Comparison of ENCODE assay signal across 8 mouse cellular contexts in the genomic region with DNA sequence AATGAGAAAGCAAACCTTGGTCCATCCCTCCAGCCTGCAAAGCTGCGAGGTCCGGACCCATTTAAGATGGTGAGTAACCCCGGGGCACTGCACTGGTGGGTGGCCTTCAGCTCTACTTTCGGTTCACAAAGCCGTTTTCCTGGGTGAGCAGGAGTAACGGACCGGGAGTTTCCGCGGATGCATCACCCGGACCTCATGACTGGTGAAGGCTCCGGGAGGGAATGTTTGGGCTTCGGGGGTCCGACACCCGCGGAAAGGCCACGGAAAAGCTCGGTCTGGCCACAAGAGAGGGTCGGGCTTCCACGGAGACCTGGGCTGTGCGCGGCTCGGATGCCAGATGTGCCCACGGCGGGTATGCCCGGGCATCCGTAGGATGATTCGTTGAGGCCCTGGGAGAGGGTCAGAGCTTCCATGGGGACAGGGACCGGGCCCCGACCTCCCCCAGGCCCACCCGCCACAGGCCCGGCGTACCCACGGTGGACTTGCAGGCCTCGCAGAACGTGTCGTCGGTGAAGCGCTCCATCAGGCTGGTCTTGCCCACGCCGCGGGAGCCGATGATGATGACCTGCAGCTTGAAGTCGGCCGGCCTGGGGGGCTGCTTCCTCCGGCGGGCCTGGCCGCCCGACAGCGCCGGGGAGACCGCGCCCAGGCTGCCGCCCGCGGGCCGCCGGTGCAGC. TPM values are rescaled to one million over a fixed set of nuclear protein-coding genes. Genes with fewer than 3 reads are reported as not detected.
DNase-seq lines count a peak whose midpoint lies in the region; ATAC-seq and TF ChIP-seq lines count a peak whose summit lies in the region.

No protein-coding gene starts in this region.

- peaks cover 55% of the 10 kb centered on the region for H3K4me1 ChIP-seq in E14TG2a.4 (replicated peaks; ENCODE audit: low read depth, low read length)
- H3K4me1 ChIP-seq in heart, embryonic 13.5 days: peaks cover 25% of the 10 kb centered on the region
- H3K4me1 ChIP-seq in kidney, embryonic 16.5 days (ENCODE audit: insufficient read depth, low read length): peaks cover 19% of the 10 kb centered on the region

- H3K4me3 ChIP-seq in E14TG2a.4 (replicated peaks; ENCODE audit: low read length): peak overlapping the region; percentile 94
- peak overlapping the region; percentile 89 for H3K4me3 ChIP-seq in heart, embryonic 13.5 days
- peak overlapping the region; percentile 91 for H3K4me3 ChIP-seq in kidney, embryonic 16.5 days (ENCODE audit: low read length)

- H3K27me3 ChIP-seq in E14TG2a.4 (ENCODE audit: insufficient read depth, low read length): peaks cover 12% of the 10 kb centered on the region
- no peaks in the 10 kb centered on the region for H3K27me3 ChIP-seq in heart, embryonic 13.5 days (replicated peaks)
- H3K27me3 ChIP-seq in kidney, embryonic 16.5 days (ENCODE audit: insufficient read depth, low read length): no peaks in the 10 kb centered on the region
- H3K27me3 ChIP-seq in splenic B cell, adult 2 months (ENCODE audit: control insufficient read depth, insufficient read depth, low read length, poor library complexity, severe bottlenecking): no peaks in the 10 kb centered on the region

- peak; percentile 39 for ATAC-seq in common myeloid progenitor, adult 5-6 weeks (replicated peaks; ENCODE audit: low read depth, poor library complexity, severe bottlenecking)
- ATAC-seq in heart, embryonic 13.5 days (ENCODE audit: extremely low read depth, insufficient number of reproducible peaks, low FRiP score, low TSS enrichment): 0 out of 2 replicates have a peak, but pooled peaks have one; percentile 32
- ATAC-seq in kidney, embryonic 16.5 days (ENCODE audit: low FRiP score, low TSS enrichment): peak; percentile 69

- H3K36me3 ChIP-seq in E14TG2a.4 (ENCODE audit: insufficient read depth, low read length): peaks cover 14% of the 10 kb centered on the region; the same call in 1 of the 2 replicates
- 0 out of 2 replicates have a peak, but pooled peaks cover 6% of the 10 kb centered on the region for H3K36me3 ChIP-seq in heart, embryonic 13.5 days
- no peaks in the 10 kb centered on the region for H3K36me3 ChIP-seq in kidney, embryonic 16.5 days (ENCODE audit: insufficient read depth, low read length)
- H3K36me3 ChIP-seq in splenic B cell, adult 2 months (ENCODE audit: control insufficient read depth, insufficient read depth, low read length, poor library complexity, severe bottlenecking): no peaks in the 10 kb centered on the region

- H3K27ac ChIP-seq in heart, embryonic 13.5 days (replicated peaks): no peak overlapping the region; the same call in 1 of the 2 replicates
- no peak overlapping the region for H3K27ac ChIP-seq in kidney, embryonic 16.5 days (ENCODE audit: low read length)

- no peak for TF ChIP-seq CTCF in E14TG2a.4 (conservative IDR thresholded peaks at IDR 0.05; ENCODE audit: low read length)

- under 1% methylated on average over 57 of the region's 57 CpGs for WGBS in heart, embryonic 13.5 days
- WGBS in kidney, embryonic 16.5 days: under 1% methylated on average over 52 of the region's 57 CpGs

- peak overlapping the region; percentile 86 for H3K4me2 ChIP-seq in heart, embryonic 13.5 days
- peak overlapping the region; percentile 76 for H3K4me2 ChIP-seq in kidney, embryonic 16.5 days (replicated peaks; ENCODE audit: low read depth, low read length)

- peak overlapping the region; percentile 94 for H3K9ac ChIP-seq in heart, embryonic 13.5 days
- H3K9ac ChIP-seq in kidney, embryonic 16.5 days (replicated peaks; ENCODE audit: low read length): peak overlapping the region; percentile 93

- peak; percentile 24 to 28 for DNase-seq in frontal cortex, postnatal 14 days (ENCODE audit: low spot score in 2 of 2)
- no peak for DNase-seq in frontal cortex, adult 2 months (ENCODE audit: extremely low spot score in 1 of 2, low spot score in 1 of 2)
- DNase-seq in lung, postnatal 4 days: peak; percentile 30 to 46
- DNase-seq in splenic B cell, adult 2 months (ENCODE audit: low read depth, low spot score): peak; percentile 19

- no peaks in the 10 kb centered on the region for H3K9me3 ChIP-seq in E14TG2a.4 (ENCODE audit: low read length)
- no peaks in the 10 kb centered on the region for H3K9me3 ChIP-seq in heart, embryonic 13.5 days
- no peaks in the 10 kb centered on the region for H3K9me3 ChIP-seq in kidney, embryonic 16.5 days (ENCODE audit: low read length)

RNA-seq across cellular contexts. Expression of a gene that starts 0.5 kb away (rescaled TPM):
- 119 and 127 TPM in 2 replicates for polyA plus RNA-seq in frontal cortex, adult 2 months (2012; rRNA removed)
- total RNA-seq in common myeloid progenitor, adult 5-6 weeks (2017): 24.4 and 26.0 TPM in 2 replicates
- 45.1 and 45.7 TPM in 2 replicates for polyA plus RNA-seq in heart, embryonic 13.5 days (2015; fragmentation: Nextera tagmentation; extraction: Ambion mirVana)
- polyA plus RNA-seq in kidney, embryonic 16.5 days (2015; fragmentation: Nextera tagmentation; extraction: Ambion mirVana): 15.7 and 35.9 TPM in 2 replicates

Comparison
In these comparisons a context has a peak if more than half of its experiments do, and no peak if none do; other contexts are left out.
1. DNase-seq: peak in frontal cortex, postnatal 14 days (2 of 2), lung, postnatal 4 days (2 of 2) and splenic B cell, adult 2 months (single experiment); none in frontal cortex, adult 2 months (0 of 2).
2. Peak in every context shown above with its lines, with median percentiles within 50 percentile points of each other: H3K4me3 ChIP-seq and ATAC-seq.